Mouse (Mus musculus): Measurements from ENCODE around the gene Cyp27b1.
A peak's percentile ranks its signal among the peaks of the same experiment; 100 is the strongest.

GRCm38 (mm10) chr10:127100414-127100813 lies 52.4 kb downstream of the Cyp27b1 start:
- TF ChIP-seq GATA2 (IDR thresholded peaks at IDR 0.05; ENCODE audit: borderline replicate concordance, low read depth, low read length) (peak; percentile 41; the same call in 1 of the 2 replicates), CTCF (IDR thresholded peaks at IDR 0.05; ENCODE audit: low read depth, low read length) (no peak), GATA1 (IDR thresholded peaks at IDR 0.05; ENCODE audit: borderline replicate concordance, low read length) (no peak), POLR2AphosphoS5 (IDR thresholded peaks at IDR 0.05; ENCODE audit: insufficient replicate concordance, low read depth, low read length) (no peak)

All from G1E (cell line).